Mouse (Mus musculus) cerebellum, adult 2 months (tissue): ENCODE results near the gene Larp6.

ENCODE experiments used
- CTCF ChIP-seq: fragments of 200-500 bp; IDR thresholded peaks from 2 replicates; pipeline ENCODE4 v1.5.1; 2011; ENCODE audit warnings: low read depth, mild to moderate bottlenecking, control low read depth, low read length, moderate library complexity, borderline replicate concordance; ENCODE audit not compliant: insufficient read depth
- POLR2A ChIP-seq: fragments of 200-500 bp; IDR thresholded peaks from 2 replicates; pipeline ENCODE4 v1.6.1; 2011; ENCODE audit warnings: low read length, control low read depth, borderline replicate concordance; ENCODE audit not compliant: insufficient read depth

DNA sequence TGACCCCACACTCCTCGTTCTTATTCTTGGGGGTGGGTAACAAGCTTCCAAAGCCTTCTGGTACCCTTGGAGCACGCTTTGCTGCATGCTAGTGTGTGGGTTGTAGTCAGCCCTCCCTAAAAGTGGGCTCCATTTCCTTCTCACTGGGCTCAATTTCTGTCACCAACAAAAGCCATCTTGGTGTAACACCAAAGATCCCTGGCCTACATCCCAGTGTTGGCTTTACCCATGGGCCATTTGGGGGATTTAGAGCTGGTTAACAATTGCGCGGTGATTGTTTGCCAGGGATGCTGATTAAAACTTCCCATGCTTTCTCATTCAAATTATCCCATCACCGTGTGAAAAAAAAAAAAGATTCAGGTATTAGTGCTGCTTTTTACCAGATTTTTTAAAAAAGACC is 26.3 kb downstream of the Larp6 start:
- TF ChIP-seq CTCF = no peak
- TF ChIP-seq POLR2A = no peak
